Mouse (Mus musculus) bone marrow, adult 2 months (tissue): ENCODE results near the gene Prr5l.

ENCODE experiments used
- CTCF ChIP-seq: fragments of 200-500 bp; IDR thresholded peaks from 2 replicates; pipeline ENCODE4 v1.5.1; 2011; ENCODE audit warnings: low read length, control low read depth; ENCODE audit not compliant: control insufficient read depth, insufficient read depth
- POLR2A ChIP-seq: fragments of 200-500 bp; IDR thresholded peaks from 2 replicates; pipeline ENCODE4 v1.6.1; 2011; ENCODE audit warnings: low read depth, mild to moderate bottlenecking, control low read depth, low read length, borderline replicate concordance; ENCODE audit not compliant: control insufficient read depth

DNA sequence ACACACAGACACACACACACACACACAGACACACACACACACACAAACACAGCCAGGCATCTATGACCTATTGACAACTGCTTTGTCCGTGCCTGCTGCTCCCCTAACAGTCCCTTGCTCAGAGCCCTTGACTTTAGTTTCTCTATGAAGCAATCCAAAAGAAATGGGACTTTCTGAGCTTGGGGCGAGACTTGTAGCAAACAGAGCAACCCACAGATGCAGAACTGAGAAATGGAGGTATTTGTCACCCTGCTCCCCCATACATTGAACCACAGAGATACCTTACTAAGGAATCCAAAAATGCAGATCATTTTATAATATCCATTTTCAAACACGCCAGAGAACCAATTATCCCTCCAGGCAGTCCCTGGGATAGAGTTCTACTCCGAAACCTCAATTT is 128.4 kb downstream of the Prr5l start:
- TF ChIP-seq POLR2A (no peak), CTCF (no peak)
